Mouse (Mus musculus): Measurements from ENCODE around the gene Spast.
A peak's percentile ranks its signal among the peaks of the same experiment; 100 is the strongest.
"Not testable (repeated sequence)": the region's sequence is repeated elsewhere in the genome, so short reads cannot be mapped to it uniquely, and the experiment has no call there.

Gene Spast

DNA sequence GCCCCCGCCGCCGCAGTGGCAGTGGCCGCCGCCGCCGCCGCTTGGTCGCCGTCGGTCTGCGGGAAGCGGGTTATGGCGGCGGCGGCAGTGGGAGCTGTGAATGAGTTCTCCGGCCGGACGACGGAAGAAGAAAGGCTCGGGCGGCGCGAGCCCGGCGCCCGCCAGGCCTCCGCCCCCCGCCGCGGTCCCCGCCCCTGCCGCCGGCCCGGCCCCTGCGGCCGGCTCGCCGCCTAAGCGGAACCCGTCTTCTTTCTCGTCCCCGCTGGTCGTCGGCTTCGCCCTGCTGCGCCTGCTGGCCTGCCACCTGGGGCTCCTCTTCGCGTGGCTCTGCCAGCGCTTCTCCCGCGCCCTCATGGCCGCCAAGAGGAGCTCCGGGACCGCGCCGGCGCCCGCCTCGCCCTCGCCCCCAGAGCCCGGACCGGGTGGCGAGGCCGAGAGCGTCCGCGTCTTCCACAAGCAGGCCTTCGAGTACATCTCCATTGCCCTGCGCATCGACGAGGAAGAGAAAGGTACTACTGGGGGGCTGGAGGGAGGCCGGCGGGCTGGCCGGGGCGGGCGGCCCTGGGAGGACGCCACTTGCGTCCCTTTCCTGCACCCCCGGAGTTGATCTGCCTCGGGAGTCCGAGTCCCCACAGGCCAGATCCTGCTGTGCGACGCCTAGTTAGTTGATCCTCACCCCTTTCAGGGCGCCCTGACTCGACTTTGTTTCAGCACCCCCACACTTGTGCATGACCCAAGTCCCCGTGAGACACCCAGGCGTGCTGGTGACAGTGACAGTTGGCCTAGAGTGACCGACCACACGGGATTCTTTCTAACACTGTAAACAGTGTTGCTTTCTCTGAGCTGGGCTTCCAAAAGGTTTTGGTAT is at the start of gene Spast:
Spast (plus strand) TSS at position 51 of the 868 bp plus-strand sequence.
- peak; percentile 68 for DNase-seq

DNA sequence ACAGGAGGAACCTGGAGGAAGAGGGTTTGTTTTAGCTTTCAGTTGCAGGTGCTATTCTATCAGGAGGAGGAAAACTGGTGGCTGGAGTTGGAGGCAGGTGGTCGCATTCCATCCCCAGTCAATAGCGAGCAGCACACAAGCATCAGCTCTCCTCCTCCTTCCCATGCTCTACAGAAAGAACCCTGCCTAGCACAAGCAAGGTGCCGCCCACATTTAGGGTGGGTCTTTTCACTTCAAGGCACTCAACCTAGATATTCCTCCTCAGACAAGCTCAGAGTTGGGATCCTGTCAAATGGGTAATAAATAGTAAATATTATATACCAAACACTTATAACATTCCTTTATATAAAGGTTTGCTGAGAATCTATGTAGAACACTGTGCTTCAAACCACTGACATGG is 48.6 kb upstream of the Spast start:
- no peak for DNase-seq

DNA sequence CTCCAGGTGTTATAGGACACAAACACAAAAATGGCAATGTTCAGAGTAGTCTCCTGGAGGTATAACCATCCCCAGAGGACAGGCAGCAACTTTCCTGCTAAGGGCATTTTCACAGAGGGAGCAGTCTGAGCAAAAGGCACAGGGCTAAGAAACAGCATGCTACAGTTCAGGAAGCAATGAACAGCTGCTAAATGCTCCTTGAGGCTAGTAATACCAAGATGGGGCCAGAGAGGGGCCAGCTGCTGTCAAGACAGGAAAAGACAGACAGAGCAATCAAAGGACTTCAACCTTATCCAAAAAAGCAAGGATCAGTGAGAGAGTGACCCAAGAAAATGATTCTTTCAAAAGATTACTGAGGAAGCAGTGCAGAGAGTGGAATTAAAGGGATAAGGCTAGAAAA is 47.9 kb upstream of the Spast start:
- no peak for DNase-seq

DNA sequence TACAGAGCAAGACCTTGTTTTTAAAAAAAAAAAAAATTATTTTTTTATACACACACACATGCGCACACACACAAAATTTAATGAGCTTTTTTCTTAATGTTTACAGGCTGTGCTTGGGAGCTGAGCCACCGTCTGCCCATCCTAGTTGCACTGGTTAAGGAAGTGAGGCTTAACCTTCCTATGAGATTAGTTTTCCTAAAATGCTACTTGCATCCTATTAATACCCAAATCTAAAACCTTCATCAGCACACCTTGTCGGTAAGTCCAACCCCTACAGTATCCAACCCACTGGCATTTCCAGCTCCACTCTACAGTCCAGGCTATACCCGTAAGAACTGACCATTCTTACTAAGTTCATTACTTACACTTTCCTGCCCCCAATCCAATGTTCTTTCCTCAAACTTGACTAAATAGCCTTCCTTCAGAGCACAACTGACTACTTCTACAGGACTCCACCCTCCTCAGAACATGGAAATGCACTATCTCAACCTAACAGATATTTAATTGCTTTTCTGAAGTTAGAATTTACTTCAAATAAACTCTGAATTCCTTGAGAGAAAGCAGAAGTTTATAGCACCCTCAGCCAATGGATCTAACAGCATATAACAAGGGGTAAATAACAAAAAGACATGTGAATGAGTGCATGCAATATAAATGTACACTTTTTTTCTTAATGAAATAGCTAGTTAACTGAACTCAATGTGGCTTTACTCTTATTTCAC is 47.0 kb upstream of the Spast start:
- no peak for DNase-seq

DNA sequence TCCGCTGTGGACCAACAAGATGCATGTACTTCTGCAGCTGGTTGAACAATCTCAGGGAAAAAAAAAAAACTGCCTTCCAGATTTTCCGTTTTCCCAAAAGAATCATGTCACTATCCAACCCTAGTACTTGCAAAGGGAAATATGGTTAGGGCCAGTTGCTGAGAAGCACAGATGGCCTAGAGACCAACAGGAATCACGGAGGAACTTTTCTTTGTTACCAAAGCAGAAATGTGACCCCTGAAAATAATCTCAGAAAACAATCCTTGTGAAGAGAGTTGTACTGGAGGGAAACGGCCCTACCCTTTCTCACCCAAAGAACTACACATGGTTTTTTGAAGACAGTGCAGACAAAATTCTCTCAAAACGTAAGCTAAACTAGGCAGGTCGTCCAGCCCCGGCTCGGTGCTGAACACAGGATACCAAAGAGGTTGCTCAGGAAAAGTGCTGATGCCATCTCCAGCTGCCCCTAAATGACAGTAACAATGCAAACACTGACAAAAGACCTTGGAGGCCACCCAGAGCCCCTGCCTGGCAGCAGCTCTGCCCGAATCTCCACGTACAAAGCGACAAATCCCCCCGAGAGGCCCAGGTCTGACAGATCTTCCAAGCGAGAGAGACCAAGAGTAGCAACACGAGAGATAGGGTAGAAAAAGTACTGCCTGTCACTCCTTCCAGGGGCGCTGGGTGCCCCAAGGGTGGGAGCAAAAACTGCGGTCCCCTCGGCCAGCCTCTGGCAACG is 44.9 kb upstream of the Spast start:
- peak; percentile 53 for DNase-seq

DNA sequence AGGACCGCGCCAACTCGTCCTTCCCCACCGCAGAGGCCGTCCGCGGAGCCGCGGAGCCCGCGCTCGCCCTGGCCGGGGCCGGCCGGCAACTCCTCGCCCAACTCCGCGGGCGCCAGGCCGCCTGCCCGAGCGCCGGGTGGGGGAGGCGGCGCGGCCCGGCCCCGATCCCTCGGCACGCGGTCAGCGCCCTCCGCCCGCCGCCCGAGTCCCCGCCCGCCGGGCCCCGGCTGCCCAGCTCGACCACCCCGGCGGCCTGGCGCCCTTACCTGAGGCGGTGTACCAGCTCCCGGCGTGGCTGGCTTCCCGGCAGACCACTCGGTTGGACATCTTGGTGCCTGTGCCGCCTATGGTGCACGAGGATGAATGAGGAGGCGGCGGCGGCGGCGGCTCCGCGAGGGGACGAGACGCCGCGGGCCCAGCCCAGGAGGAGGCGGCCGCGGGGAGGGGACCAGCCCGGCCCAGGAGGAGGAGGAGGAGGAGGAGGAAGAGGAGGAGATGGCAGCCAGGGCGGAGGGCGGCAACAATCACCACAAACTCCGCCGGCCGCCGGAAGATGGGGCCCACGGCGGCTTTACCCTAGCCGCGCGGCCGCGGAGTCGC is 44.3 kb upstream of the Spast start:
- DNase-seq: peak; percentile 74

DNA sequence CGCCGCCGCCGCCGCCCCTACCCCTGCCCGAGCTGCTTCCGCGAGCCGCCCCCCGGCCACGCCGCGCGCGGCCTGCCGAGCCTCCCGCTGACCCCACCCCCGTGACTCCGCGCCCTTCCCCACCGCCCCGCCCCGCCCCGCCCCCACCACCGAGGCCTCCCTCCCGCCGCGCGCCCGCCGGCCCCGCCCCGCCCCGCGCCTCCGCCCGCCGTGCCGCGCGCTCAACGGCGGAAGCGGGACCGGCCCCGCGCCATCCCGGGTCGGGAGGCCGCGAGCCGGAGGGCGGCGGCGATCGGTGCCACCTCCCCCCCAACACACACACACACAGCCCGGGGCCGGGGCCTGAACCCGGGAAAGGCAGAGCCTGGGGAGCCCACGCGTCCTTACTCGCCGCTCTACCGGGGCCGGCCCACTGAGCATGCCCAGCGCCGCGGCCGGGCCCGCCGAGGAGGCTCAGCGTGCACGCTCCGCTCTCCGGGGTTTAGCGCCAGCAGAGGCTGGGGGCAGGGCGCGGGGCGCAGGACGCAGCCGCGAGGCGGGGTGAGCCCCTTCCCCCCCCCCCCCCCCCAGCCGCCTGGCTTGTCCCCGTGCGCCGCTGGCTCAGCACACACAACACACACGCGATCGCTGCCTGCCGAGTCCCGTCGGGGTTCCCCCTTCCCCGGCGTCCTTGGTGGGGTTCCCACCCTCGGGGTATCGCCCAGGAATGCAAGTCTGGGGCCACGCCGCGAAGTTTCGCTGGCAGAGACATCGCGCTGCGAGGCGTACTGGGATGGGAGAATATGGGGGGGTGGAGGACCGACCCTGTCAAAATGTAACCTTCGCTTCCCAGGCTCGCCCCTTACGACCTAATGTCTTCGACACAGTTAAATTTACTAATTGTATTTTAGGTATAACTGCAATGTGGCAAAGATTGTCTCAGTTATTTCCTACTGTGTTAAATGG is 43.5 kb upstream of the Spast start, which contains the start of gene Memo1:
Memo1 (minus strand) TSS at position 496 of the 945 bp plus-strand sequence.
- peak; percentile 68 for DNase-seq

DNA sequence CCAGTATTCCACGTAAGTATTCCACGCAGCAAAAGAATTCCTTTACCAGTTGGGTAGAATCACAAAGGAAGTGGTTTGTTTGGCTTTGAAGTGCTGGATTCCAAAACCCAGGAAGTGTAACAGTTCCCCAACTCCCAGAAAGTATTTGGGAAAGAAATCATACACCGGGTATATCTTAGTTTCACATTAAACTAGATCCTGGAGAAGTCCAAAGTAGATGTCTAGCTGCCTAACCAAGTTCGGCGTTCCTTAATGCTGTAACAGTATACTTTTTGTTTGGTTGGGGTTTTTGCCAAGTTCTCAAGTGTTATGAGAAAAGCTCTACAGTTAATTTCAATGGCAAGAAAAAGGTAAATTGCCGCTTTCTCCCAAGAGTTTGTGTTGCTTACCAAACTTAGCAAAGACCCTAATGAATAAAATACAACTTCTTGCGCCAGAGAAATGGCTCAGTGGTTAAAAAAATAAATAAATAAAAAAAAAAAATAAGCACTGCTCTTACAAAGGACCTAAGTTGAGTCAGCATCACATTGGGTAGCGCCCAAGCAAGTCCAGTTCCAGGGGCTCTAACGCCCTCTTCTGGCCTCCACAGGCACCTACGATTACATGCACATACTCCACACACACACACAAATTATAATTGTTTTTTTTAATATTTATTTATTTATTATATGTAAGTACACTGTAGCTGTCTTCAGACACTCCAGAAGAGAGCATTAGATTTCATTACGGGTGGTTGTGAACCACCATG is 42.5 kb upstream of the Spast start:
- DNase-seq: peak; percentile 45

DNA sequence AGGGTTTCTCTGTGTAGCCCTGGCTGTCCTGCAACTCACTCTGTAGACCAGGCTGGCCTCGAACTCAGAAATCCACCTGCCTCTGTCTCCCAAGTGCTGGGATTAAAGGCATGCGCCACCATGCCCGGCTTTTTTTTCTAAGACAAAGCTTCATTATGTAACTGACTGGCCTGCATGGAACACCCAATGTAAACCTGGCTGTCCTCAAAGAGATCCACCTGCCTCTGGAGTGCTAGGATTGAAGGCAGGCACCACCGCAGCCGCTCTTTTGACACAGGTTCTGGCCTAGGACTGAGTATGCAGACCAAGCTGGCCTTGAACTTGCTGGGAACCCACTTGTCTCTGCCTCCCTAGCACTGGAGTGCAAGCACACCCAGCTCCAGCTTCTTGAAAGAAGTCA is 41.8 kb upstream of the Spast start:
- DNase-seq: not testable (repeated sequence)

DNA sequence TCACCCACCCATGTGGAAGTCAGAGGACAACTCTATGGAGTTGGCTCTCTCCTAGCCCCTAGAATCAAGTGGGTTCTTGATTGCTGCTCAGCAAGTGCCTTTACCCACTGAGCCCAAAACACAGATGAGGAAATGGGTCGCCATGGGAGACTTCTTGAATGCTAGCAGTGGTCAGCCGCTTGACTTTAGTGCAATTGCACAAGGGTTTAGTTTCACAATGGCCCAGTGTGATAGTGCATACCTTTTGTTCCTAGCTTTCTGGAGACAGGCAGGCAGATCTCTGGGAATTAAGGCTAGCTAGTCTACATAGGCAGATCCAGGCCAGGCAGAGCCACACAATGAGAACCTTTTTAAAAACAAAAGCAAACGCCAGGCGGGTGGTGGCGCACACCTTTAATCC is 38.7 kb upstream of the Spast start:
- DNase-seq: no peak

DNA sequence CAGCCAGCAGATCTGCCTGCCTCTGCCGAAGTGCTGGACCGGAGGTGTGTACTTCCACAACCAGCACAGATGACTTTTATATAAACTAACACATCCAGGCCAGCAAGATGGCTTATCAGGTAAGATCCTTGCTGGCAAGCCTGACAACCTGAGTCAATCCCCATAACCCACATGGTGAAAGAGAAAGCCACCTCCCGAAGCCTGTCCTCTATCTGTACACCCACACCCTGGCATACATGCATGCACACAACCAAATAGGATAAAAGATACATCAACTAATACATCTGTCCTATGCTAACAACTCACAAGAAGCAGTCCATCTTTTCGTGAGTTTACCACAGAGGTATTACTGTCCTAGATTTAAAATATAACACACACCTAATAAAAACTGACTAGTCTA is 34.7 kb upstream of the Spast start:
- DNase-seq: no peak

DNA sequence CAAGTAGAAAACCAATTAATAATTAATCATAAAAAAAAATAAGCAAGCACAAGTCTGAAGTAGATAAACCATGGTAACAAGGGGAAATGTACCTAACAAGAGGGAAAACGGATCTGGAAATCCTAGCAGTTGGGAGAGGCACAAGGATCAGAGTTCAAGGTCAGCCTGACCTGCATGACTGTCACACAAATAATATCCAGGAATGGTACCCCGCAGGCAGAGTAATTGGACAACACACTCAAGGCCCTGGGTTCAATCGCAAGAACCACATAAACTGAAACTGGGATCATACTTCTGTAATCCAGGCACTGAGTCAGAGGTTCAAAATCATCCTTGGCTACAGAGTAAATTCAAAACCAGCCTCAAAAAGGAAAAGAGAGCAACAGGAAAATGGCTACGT is 33.2 kb upstream of the Spast start:
- no peak for DNase-seq

DNA sequence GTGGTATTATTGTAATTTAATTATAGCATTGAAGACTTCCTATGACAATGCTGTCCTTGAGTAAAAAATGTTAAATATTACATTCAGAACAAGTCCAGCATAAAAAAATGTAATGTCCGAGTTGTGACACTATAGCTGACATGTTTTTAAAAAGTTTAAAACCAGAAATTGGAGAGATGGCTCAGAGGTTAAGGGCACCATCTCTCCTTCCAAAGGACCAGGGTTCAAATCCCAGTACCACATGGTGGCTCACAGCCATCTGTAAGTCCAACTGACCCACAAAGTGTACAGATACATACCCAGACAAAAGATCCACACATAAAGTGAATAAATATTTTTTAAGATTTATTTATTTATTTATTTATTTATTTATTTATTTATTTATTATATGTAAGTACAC is 32.8 kb upstream of the Spast start:
- DNase-seq: no peak

DNA sequence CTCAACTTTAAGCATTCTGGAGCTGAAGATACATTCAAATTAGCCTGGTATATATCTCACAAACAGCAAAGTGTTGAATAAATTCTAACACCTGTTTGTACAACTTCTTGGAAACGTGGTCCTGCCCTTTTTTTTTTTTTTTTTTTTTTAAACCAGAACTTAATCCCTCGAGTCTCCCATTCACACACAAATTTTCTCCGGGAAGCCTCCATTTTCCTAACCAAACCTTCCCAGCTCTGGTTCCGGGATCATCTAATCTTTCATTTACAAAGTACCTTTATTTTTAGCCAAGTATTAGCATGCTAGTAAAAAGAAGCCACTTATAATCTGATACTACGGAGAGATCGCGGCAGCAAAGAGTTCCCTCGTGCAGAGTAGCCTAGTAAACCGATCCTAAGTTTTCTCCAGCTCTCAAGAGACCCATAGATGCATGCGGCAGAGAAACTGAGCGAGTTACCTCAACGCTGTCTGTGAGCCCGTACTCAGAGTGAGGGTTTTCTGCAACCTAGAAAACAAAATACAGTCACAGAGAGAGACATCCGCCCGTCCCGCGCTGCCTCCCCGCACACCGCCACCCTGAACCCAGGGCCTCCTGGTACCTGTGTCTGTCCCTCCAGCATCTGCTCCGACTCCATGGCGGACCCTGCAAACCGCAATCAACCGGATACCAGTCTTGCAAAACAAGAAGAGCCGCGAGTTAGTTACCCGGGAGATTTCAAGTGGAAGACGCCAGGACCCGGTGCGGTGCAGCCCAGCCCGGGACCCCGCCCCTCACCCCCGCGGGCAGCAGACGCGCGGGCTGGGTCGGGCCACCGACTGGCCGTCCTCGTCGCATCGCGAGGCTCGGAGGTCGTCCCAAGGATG is 23.1 kb upstream of the Spast start:
- no peak for DNase-seq

DNA sequence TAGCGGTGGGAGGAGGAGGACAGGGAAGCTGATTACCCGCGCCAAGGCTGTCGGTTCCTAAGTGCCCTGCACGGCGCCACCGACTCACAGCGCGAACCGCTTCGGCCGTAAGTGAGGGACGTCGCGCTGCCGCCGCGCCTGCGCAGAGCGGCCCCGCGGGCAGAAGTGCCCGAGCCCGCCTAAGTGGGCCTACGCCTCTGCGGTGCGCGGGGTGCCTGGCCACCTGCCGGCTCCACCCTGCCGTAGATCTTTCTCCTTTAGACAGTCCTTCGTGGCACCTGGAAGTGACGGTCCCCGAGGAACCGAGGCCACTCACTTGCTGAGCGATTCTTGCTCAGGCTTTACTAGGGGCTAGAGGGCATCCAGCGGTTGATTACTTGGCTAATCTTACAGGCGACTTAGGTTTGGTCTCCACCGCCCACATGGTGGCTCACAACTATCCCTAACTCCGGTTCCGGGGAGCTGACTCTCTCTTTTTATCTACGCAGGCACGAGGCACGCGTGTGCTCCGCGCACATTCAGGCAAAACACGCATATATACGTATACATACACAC is 22.4 kb upstream of the Spast start:
- DNase-seq: peak; percentile 85

DNA sequence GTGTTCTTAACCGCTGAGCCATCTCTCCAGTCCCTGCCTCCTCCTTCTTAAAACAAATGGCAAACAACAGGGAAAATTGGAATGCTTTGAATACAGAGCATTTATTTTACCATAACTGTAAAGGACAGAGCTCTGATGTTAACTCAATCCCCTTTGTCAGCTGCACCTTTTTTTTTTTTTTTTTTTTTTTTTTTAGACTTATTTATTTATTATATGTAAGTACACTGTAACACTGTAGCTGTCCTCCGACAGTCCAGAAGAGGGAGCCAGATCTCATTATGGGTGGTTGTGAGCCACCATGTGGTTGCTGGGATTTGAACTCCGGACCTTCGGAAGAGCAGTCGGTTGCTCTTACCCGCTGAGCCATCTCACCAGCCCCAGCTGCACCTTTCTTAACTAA is 20.1 kb upstream of the Spast start:
- DNase-seq: no peak

DNA sequence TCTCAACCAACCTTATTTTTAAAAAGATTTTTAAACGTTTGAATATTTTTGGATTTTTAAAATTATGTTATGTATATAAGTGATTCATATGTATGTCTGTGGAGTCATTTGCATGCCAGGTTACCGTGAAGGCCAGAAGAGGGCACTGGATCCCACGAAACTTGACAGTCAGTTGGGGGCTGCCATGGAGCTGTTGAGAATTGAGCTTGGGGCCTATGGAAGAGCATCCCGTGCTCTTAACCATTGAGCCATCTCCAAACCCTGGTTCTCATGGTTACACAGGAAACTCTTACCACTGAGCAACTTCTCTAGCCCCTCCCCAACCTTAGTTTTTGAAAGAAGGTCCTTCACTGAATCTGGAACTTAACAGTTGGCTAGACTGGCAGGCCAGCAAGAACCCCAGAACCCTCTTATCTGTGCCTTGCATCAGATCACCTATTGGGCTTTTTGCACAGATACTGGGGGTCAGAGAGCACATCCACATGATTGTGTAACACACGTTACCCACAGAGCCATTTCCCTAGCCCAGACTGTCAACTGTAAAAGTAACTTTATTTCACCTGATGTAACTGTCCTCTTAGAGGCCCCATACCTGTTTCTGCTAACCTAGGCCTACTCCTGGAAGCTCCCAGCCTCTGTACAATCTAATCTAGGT is 16.3 kb upstream of the Spast start:
- DNase-seq: no peak

DNA sequence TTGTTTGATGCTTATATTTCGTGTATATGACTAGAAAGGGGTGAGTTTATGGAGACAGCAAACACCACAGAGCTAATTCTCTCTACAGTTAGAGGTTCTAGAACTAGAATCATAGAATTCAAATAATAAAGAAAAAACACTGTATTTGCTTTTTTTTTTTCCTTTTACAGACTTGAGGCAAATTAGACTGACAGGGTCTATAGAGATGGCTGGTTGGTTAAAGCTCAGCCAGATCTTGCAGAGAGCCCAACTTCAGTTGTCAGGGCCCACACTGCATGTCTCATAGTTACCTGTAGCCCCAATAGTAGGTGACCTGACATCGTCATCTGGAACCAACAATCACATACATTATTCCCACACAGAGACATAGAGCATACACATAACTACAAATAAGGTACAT is 14.9 kb upstream of the Spast start, which contains the start of gene Dpy30:
Dpy30 (minus strand) TSS at position 101 of the 400 bp plus-strand sequence.
- no peak for DNase-seq

DNA sequence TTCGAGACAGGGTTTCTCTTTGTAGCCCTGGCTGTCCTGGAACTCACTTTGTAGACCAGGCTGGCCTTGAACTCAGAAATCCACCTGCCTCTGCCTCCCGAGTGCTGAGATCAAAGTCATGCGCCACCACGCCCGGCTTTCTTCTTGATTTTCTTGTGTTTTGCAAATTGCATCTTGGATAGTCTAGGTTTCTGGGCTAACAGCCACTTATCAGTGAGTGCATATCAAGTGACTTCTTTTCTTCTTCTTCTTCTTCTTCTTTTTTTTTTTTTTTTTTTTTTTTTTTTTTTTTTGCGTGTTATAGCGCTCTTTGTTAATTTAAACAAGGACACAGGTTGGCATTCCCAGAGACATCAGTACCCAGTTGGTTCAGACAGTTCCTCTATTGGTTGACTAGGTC is 11.6 kb upstream of the Spast start:
- not testable (repeated sequence) for DNase-seq

Data from cerebellum, adult 9-10 months (tissue).